Mouse (Mus musculus) heart, postnatal 36 days (tissue): ENCODE data around the gene Frmd4b. TPM values are rescaled to one million over a fixed set of nuclear protein-coding genes. Genes with fewer than 3 reads are reported as not detected.

Experiments
- DNase-seq, 2 experiments: peaks; one replicate each; pipeline ENCODE4 v3.0.0; 2021 to 2022
- intact Hi-C: fragments of 180-260 bp; cut with DNase I; formaldehyde crosslinking; loops from one replicate; pipeline ENCODE4 v1.15.1; 2025
- total RNA-seq, 2 experiments: library from RNA; stranded (reverse); gene quantifications; 2 replicates each; pipeline ENCODE4 v1.2.3; 2021

Gene Frmd4b
- total RNA-seq, 2 experiments from 2014 or later: 16.2 to 19.7 TPM

- intact Hi-C loops: no loop called here
- no peak for DNase-seq
These were observed 275.2 kb downstream of the Frmd4b start for GRCm38 (mm10) chr6:97342185-97342584.

GRCm38 (mm10) chr6:97341628-97342027 is 275.7 kb downstream of the Frmd4b start:
- intact Hi-C loops: no loop called here
- DNase-seq: no peak

- no peak for DNase-seq
- intact Hi-C loops: no loop called here
These were observed 276.2 kb downstream of the Frmd4b start for GRCm38 (mm10) chr6:97341148-97341547.

- no peak for DNase-seq
- intact Hi-C loops: no loop called here
These were observed 277.0 kb downstream of the Frmd4b start for GRCm38 (mm10) chr6:97340211-97340791.

- no peak for DNase-seq
- intact Hi-C loops: loop anchor here (5.0 kb wide), 1 partner anchor 323 kb away; no protein-coding TSS in a partner anchor
These were observed 278.1 kb downstream of the Frmd4b start for GRCm38 (mm10) chr6:97339271-97339681.

- intact Hi-C loops: loop anchor here (5.0 kb wide), 1 partner anchor 323 kb away; no protein-coding TSS in a partner anchor
- no peak for DNase-seq
These were observed 278.5 kb downstream of the Frmd4b start for GRCm38 (mm10) chr6:97338843-97339242.

DNA sequence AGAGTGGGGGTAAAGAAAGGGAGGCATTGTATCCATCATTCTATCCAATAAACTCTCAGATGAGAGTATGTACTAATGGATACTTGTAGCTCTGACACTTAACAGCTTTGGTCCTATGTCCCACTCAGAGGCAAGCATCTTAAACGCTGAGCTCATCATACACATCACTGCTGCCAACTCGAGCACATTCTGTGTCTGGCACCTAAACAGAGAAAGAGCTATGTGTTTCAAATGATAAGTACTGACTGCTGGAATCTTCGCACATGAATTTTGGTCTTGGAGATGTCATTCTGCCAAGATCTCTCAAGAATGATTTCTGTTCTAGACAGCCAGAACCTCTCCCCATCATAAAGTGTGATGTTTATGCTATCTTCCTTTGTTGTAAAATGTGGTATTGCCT is 284.0 kb downstream of the Frmd4b start:
- intact Hi-C loops: no loop called here
- no peak for DNase-seq

GRCm38 (mm10) chr6:97323951-97324350 is 293.4 kb downstream of the Frmd4b start:
- intact Hi-C loops: no loop called here
- DNase-seq: no peak

DNA sequence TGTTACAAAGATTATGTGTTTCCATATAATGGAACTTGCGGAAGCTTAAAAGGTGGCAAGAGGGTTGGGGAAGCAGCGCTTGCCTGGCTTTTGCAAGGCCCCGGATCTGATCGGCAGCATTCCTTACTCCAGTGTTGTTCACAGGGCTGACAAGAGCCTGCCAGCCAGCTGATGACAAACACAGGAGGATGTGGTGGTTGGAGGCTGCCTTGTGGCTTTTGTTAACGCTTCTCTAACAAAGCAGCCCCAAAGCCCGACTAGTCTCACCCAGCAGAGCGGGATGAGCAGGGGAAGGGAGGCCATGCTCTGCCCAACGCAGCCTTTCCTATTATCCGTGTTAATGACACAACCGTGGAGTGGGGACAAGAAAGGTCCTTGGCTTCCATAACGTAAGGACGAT is 295.2 kb downstream of the Frmd4b start:
- no peak for DNase-seq
- intact Hi-C loops: no loop called here

- intact Hi-C loops: no loop called here
- DNase-seq: no peak
These were observed 296.2 kb downstream of the Frmd4b start for GRCm38 (mm10) chr6:97321156-97321555.

DNA sequence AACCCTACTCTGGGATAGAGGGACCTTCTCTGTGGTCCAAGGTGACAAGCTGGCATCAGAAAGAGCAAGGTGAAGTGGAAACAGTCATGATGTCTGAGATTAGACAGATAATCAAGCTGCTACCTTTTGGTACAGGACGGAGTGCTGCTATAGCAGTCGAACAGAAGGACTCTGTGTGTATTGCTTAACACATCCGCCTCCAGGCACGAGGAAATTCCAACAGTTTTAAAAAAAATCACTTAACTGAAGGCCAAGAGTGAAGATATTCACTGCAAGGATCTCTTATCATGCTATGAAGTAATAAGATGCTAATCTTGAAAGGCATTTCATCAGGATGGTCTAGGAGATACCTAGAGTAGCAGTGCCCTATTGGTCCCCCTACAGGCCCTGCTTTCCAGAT is 298.3 kb downstream of the Frmd4b start:
- DNase-seq: no peak
- intact Hi-C loops: no loop called here

- no peak for DNase-seq
- intact Hi-C loops: no loop called here
These were observed 299.4 kb downstream of the Frmd4b start for GRCm38 (mm10) chr6:97317956-97318355.

- DNase-seq: no peak
- intact Hi-C loops: no loop called here
These were observed 300.6 kb downstream of the Frmd4b start for GRCm38 (mm10) chr6:97316716-97317115.

- intact Hi-C loops: no loop called here
- no peak for DNase-seq
These were observed 302.0 kb downstream of the Frmd4b start for GRCm38 (mm10) chr6:97315311-97315710.

DNA sequence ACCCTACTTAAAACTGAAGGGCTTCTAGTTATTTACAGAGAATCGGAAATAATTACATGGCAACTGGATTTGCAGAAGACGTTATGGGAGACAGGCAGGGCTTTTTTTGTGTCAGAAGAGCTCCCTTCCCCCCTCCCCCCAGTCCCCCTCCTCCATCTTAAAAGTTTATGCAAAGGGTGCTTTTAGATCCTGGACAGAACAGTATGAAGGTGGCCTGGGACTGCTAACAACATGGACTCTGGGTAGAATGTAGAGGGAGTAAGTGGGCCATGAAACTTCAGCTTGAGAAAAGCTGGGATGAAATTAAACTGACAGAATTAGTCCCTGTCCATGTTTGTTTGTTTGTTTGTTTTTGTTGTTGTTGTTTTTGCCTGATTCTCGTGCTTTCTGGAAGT is 304.8 kb downstream of the Frmd4b start:
- intact Hi-C loops: loop anchor here (5.0 kb wide), 1 partner anchor 35 kb away; no protein-coding TSS in a partner anchor
- DNase-seq: no peak

GRCm38 (mm10) chr6:97311599-97312544 is 305.5 kb downstream of the Frmd4b start:
- DNase-seq: peak; percentile 53 to 62
- intact Hi-C loops: loop anchor here (5.0 kb wide), 1 partner anchor 35 kb away; no protein-coding TSS in a partner anchor

- intact Hi-C loops: loop anchor here (5.0 kb wide), 1 partner anchor 34 kb away; no protein-coding TSS in a partner anchor
- peak in 1 of 2 experiments; percentile 22 for DNase-seq
These were observed 306.4 kb downstream of the Frmd4b start for GRCm38 (mm10) chr6:97310901-97311331.

GRCm38 (mm10) chr6:97309161-97309560 is 308.2 kb downstream of the Frmd4b start:
- no peak for DNase-seq
- intact Hi-C loops: no loop called here

- DNase-seq: no peak
- intact Hi-C loops: no loop called here
These were observed 308.8 kb downstream of the Frmd4b start for GRCm38 (mm10) chr6:97308562-97308961.

- DNase-seq: no peak
- intact Hi-C loops: no loop called here
These were observed 310.1 kb downstream of the Frmd4b start for GRCm38 (mm10) chr6:97307231-97307630.

GRCm38 (mm10) chr6:97306351-97306750 is 311.0 kb downstream of the Frmd4b start:
- intact Hi-C loops: no loop called here
- DNase-seq: no peak

- intact Hi-C loops: no loop called here
- no peak for DNase-seq
These were observed 311.9 kb downstream of the Frmd4b start for GRCm38 (mm10) chr6:97305491-97305890.
